Mouse (Mus musculus): Measurements from ENCODE around the gene Rapgefl1. TPM values are rescaled to one million over a fixed set of nuclear protein-coding genes. Genes with fewer than 3 reads are reported as not detected.

Rapgefl1 gene
- polyA plus RNA-seq, 1 experiment from 2014 or later: 1.1 TPM

Other genes starting within 250 kb of the Rapgefl1 start
- 37.6 and 38.5 TPM in 2 replicates for gene Ormdl3, start 249.4 kb upstream of the Rapgefl1 start, polyA plus RNA-seq (2015; fragmentation: Nextera tagmentation; extraction: Ambion mirVana)
- gene Lrrc3c, start 238.5 kb upstream of the Rapgefl1 start, polyA plus RNA-seq (2015; fragmentation: Nextera tagmentation; extraction: Ambion mirVana): not detected in 2 replicates
- 0.78 and 1.1 TPM in 2 replicates for gene Gm12355, start 211.1 kb upstream of the Rapgefl1 start, polyA plus RNA-seq (2015; fragmentation: Nextera tagmentation; extraction: Ambion mirVana)
- gene Gsdma3, start 210.4 kb upstream of the Rapgefl1 start, polyA plus RNA-seq (2015; fragmentation: Nextera tagmentation; extraction: Ambion mirVana): 0.26 and 0.42 TPM in 2 replicates
- gene Gsdma2, start 190.0 kb upstream of the Rapgefl1 start, polyA plus RNA-seq (2015; fragmentation: Nextera tagmentation; extraction: Ambion mirVana): 0.65 and 1.1 TPM in 2 replicates
- gene Gsdma, start 172.4 kb upstream of the Rapgefl1 start, polyA plus RNA-seq (2015; fragmentation: Nextera tagmentation; extraction: Ambion mirVana): 0.49 and 0.80 TPM in 2 replicates
- gene Psmd3, start 154.2 kb upstream of the Rapgefl1 start, polyA plus RNA-seq (2015; fragmentation: Nextera tagmentation; extraction: Ambion mirVana): 211 and 224 TPM in 2 replicates
- not detected in 2 replicates for gene Csf3, start 135.5 kb upstream of the Rapgefl1 start, polyA plus RNA-seq (2015; fragmentation: Nextera tagmentation; extraction: Ambion mirVana)
- gene Med24, start 107.3 kb upstream of the Rapgefl1 start, polyA plus RNA-seq (2015; fragmentation: Nextera tagmentation; extraction: Ambion mirVana): 48.3 and 48.5 TPM in 2 replicates
- gene Thra, start 96.1 kb upstream of the Rapgefl1 start, polyA plus RNA-seq (2015; fragmentation: Nextera tagmentation; extraction: Ambion mirVana): 7.3 and 9.1 TPM in 2 replicates
- 2.6 and 3.0 TPM in 2 replicates for gene Nr1d1, start 61.5 kb upstream of the Rapgefl1 start, polyA plus RNA-seq (2015; fragmentation: Nextera tagmentation; extraction: Ambion mirVana)
- 14.4 and 20.4 TPM in 2 replicates for gene Msl1, start 41.3 kb upstream of the Rapgefl1 start, polyA plus RNA-seq (2015; fragmentation: Nextera tagmentation; extraction: Ambion mirVana)
- gene Casc3, start 31.9 kb upstream of the Rapgefl1 start, polyA plus RNA-seq (2015; fragmentation: Nextera tagmentation; extraction: Ambion mirVana): 21.8 and 23.8 TPM in 2 replicates
- gene Wipf2, start 26.9 kb downstream of the Rapgefl1 start, polyA plus RNA-seq (2015; fragmentation: Nextera tagmentation; extraction: Ambion mirVana): 5.6 and 7.5 TPM in 2 replicates
- 40.6 and 53.2 TPM in 2 replicates for gene Cdc6, start 71.0 kb downstream of the Rapgefl1 start, polyA plus RNA-seq (2015; fragmentation: Nextera tagmentation; extraction: Ambion mirVana)
- 40.4 and 41.0 TPM in 2 replicates for gene Rara, start 91.0 kb downstream of the Rapgefl1 start, polyA plus RNA-seq (2015; fragmentation: Nextera tagmentation; extraction: Ambion mirVana)
- 0.27 and 0.51 TPM in 2 replicates for gene Gjd3, start 146.2 kb downstream of the Rapgefl1 start, polyA plus RNA-seq (2015; fragmentation: Nextera tagmentation; extraction: Ambion mirVana)
- gene Top2a, start 187.4 kb downstream of the Rapgefl1 start, polyA plus RNA-seq (2015; fragmentation: Nextera tagmentation; extraction: Ambion mirVana): 298 and 329 TPM in 2 replicates
- 85.0 and 98.4 TPM in 2 replicates for gene Igfbp4, start 204.5 kb downstream of the Rapgefl1 start, polyA plus RNA-seq (2015; fragmentation: Nextera tagmentation; extraction: Ambion mirVana)

Data from thymus, postnatal 0 days (tissue).